Mouse (Mus musculus): ENCODE measurements around the gene Smg1. TPM values are rescaled to one million over a fixed set of nuclear protein-coding genes. Genes with fewer than 3 reads are reported as not detected.
A peak's percentile ranks its signal among the peaks of the same experiment; 100 is the strongest.

Gene Smg1
- polyA plus RNA-seq, 1 experiment from 2014 or later = 17.3 TPM

DNA sequence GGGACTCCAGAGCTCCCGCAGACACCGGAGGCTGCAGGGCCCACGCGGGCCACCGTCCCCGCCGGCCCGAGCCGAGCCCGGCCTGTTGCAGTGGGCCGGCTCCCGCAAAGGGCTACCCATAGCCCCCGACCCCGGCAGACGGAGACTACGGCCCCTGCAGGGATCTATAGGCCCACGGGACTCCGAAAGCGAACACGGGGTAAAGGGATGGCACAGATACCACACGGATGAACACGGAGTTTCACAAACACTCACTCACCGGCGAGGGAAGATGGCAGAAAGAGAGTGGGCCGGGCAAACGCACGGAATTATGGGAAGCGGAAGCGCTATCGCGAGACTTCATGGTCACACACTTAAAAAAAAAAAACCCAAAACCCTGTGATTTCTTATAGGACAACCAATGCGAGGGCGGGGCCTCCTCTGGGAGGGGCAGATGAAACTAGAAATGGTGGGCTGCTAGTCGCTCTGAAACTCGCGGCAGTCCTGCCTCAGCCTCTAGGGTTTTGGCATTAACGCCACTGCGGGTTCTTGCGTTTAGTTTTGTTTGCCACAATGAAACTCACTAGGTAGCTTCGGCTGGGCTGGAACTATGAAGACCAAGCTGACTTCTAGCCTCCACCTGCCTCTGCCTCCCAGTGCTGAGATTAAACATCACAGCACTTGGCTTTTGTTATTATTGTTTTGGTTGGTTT lies 127.4 kb downstream of the Smg1 start, which contains the start of gene Rps15a:
Gene Rps15a (minus strand): TSS at position 312 of the 692 bp plus-strand sequence.
- Histone ChIP-seq H3K9ac (peak within 1 kb of the TSS; percentile 98), H3K36me3 (peaks cover 69% of the 10 kb centered on the region), H3K27me3 (no peaks in the 10 kb centered on the region), H3K9me3 (replicated peaks) (no peaks in the 10 kb centered on the region), H3K4me3 (replicated peaks) (peak within 1 kb of the TSS; percentile 96), H3K27ac (peak within 1 kb of the TSS; percentile 95), H3K4me1 (peaks cover 57% of the 10 kb centered on the region), H3K4me2 (peak within 1 kb of the TSS; percentile 83)
- under 1% methylated on average over 40 of the region's 40 CpGs for WGBS
- peak; percentile 72 for ATAC-seq (replicated peaks; ENCODE audit: low FRiP score)

DNA sequence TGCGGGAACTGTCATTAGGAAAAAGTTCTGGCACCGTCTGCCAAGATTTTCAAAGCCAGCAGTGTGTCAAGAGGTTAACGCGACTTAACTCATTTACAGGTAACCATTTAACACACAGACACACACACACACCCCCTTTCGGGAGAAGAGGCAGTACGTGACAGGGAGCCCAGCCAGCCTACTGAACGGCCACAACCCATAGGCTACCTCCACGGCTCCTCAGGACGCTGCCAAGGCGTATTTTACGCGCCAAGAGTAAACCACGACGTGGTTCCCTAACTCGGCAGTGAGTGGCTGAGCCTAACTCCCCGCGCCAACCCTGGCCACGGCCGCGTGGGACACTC lies 128.0 kb downstream of the Smg1 start:
- Histone ChIP-seq H3K4me1 (peaks cover 58% of the 10 kb centered on the region), H3K36me3 (peaks cover 69% of the 10 kb centered on the region), H3K9ac (peak overlapping the region; percentile 98), H3K4me3 (replicated peaks) (peak overlapping the region; percentile 96), H3K9me3 (replicated peaks) (no peaks in the 10 kb centered on the region), H3K4me2 (peak overlapping the region; percentile 83), H3K27me3 (no peaks in the 10 kb centered on the region), H3K27ac (peak overlapping the region; percentile 95)
- peak; percentile 40; the same call in 1 of the 2 replicates for ATAC-seq (replicated peaks; ENCODE audit: low FRiP score)
- under 1% methylated on average over 20 of the region's 20 CpGs for WGBS

DNA sequence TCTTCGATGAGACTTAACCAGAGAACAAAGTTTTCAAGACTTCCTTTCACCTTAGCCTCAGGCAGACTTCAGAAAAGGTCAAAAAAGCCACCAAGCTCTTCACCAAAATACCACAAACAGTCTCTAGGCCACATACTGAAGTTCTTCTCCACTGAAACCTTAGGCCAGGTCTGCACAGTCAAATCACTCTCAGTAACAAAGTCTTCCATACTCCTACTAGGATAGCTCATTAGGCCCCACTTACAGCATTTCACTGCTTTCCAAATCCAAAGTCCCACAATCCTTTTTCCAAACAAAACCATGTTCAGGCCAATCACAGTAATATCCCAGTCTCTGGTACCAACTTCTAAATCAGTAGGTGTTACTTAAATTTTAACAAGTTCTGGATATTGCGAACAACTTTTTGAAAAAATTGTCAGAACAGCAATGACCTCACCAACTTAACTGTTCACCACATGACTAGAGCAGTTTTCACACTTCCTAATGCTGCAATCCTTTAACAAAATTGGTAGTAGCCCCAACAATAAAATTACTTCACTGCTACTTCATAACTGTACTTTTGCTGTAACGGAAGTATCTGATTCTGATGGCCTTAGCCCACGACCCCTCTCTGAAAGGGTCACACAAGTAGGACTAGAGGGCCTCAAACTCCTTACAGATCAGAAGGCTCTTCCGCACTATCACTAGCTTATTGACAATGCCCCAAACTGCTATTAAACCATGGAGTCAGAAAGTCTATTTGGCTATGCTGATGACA lies 129.8 kb downstream of the Smg1 start:
- peaks cover 69% of the 10 kb centered on the region for H3K36me3 ChIP-seq
- H3K4me2 ChIP-seq = peak overlapping the region; percentile 83
- H3K4me3 ChIP-seq (replicated peaks) = peak overlapping the region; percentile 96
- H3K27me3 ChIP-seq = no peaks in the 10 kb centered on the region
- H3K27ac ChIP-seq = no peak overlapping the region
- 57% methylated on average over 5 of the region's 5 CpGs for WGBS
- peaks cover 51% of the 10 kb centered on the region for H3K4me1 ChIP-seq
- ATAC-seq (replicated peaks; ENCODE audit: low FRiP score) = no peak
- H3K9me3 ChIP-seq (replicated peaks) = no peaks in the 10 kb centered on the region
- peak overlapping the region; percentile 98 for H3K9ac ChIP-seq

DNA sequence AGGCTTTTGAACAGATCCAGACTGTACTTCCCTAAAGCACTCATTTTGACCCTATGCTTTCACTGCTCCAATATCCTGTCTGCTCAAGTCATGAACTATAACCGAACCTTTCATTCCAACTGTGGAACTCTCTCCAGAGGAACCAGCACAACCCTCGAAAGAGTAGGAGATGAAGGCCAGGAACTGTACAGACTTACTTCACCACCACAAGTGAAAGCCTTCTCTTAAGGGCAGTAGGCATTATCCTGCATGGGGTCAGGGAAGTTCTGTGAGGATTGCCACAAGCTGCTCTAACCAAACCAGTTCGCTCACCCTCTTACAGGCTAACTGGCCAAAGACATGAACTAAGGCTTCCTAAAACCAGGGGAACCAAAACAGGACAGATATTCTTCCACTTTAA lies 132.3 kb downstream of the Smg1 start:
- Histone ChIP-seq H3K27me3 (no peaks in the 10 kb centered on the region), H3K4me3 (replicated peaks) (peak overlapping the region; percentile 9; the same call in 1 of the 2 replicates), H3K4me2 (peak overlapping the region; percentile 83), H3K36me3 (peaks cover 86% of the 10 kb centered on the region), H3K9me3 (replicated peaks) (no peaks in the 10 kb centered on the region), H3K9ac (no peak overlapping the region), H3K27ac (no peak overlapping the region), H3K4me1 (peaks cover 41% of the 10 kb centered on the region)
- WGBS = 75% methylated on average over 3 of the region's 3 CpGs
- no peak for ATAC-seq (replicated peaks; ENCODE audit: low FRiP score)

DNA sequence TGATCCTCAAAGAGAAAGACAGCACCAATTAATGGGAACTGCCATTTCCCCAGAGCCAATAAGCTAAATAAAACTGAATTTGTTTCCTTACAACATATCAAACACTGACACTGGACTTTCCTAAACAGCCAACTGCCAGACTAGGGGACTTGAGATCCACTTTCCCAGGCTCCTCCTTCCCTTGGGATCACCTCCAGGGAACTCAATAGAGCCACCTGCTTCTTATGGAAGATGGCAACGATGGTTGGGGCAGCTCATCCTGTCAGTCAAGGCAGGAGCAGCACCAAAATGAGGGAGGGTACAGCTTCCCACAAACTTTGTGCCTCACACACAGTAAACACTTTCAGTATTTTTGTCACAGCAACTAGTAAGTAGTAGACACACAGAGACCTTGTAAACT lies 135.8 kb downstream of the Smg1 start:
- ATAC-seq (replicated peaks; ENCODE audit: low FRiP score) = no peak
- no peak overlapping the region for H3K4me2 ChIP-seq
- H3K9me3 ChIP-seq (replicated peaks) = no peaks in the 10 kb centered on the region
- peaks cover 92% of the 10 kb centered on the region for H3K36me3 ChIP-seq
- H3K27me3 ChIP-seq = no peaks in the 10 kb centered on the region
- 70% methylated on average over 1 of the region's 1 CpGs for WGBS
- no peak overlapping the region for H3K4me3 ChIP-seq (replicated peaks)
- H3K9ac ChIP-seq = no peak overlapping the region
- H3K27ac ChIP-seq = no peak overlapping the region
- H3K4me1 ChIP-seq = peaks cover 19% of the 10 kb centered on the region

DNA sequence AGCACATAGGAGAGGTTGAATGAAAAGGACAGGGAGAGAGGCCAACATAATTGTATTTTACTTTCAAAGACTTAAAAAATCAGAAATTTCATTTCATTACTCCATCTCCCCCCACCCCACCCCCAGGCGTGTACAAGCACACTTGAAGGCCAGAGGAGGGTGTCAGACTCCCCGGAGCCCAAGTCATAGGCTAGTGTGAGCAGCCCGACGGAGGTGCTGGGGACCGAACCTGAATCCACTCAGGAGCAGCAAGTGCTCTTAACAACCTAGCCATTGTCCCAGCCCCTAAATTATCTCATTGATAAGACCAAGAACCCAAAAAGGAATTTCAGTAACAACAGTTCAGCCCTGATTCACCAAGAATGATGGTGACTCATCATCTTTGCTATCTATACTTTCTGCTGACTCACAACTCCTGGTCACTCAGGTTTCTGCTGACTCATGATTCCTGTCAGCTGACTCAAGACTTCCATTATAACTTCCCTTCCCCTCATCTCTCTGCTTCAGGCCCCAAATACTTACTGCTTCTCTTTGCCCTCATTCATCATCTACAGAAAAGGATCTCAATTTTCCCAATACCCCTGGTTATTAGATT lies 138.9 kb downstream of the Smg1 start:
- no peak for ATAC-seq (replicated peaks; ENCODE audit: low FRiP score)
- H3K9me3 ChIP-seq (replicated peaks) = no peaks in the 10 kb centered on the region

DNA sequence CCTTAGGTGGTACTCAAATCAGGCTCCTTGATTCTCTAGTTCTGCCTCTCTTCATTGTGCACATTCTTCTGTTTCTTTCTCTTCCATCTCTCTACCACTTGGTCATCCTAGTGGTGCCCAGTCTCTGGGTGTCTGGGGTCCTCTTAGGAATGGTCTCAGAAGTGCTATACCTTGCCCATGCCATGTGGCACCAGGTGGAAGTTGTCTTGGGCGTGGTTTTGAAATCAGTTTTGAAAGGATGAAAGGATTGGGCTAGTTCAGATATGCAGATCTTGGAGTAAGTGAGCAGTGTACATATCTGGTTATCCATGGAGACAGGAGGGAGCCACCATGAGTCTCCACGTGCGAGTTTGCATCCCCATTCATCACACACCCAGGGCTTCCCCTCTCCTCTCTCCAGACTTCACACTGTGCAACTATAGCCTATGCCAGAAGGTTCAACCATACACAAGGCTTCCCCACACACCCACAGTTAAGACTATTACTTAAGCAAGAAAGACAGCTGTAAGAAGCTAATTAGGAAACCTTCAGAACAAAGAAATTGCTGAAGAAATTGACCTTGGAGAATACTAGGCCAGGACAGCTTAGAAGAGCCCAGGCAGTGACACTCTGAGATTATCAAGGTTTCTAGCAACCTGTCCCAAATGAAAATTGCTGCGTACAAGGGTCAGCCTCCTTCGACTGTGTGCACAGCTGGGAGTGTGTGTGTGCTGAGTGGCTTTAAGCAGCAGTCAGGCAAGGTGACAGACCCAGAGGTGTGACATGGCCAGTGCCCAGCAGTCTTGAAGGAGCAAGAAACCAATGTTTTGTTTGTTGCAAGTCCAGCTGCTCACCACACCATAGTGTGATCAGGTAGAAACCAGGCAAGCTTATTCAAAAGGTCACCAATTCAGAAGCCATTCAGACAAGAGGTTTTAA lies 139.7 kb downstream of the Smg1 start:
- H3K27ac ChIP-seq = peak overlapping the region; percentile 30; the same call in 1 of the 2 replicates
- H3K9ac ChIP-seq = no peak overlapping the region
- H3K4me2 ChIP-seq = no peak overlapping the region
- no peak overlapping the region for H3K4me3 ChIP-seq (replicated peaks)
- no peaks in the 10 kb centered on the region for H3K27me3 ChIP-seq
- H3K36me3 ChIP-seq = peaks cover 53% of the 10 kb centered on the region
- WGBS = 46% methylated on average over 5 of the region's 5 CpGs
- H3K9me3 ChIP-seq (replicated peaks) = no peaks in the 10 kb centered on the region
- peak; percentile 40 for ATAC-seq (replicated peaks; ENCODE audit: low FRiP score)
- H3K4me1 ChIP-seq = no peaks in the 10 kb centered on the region

More for the DNA sequence above, 138.9 kb downstream of the Smg1 start:
- no peaks in the 10 kb centered on the region for H3K27me3 ChIP-seq
- no peaks in the 10 kb centered on the region for H3K4me1 ChIP-seq
- H3K9ac ChIP-seq = no peak overlapping the region
- no peak overlapping the region for H3K4me3 ChIP-seq (replicated peaks)
- H3K27ac ChIP-seq = no peak overlapping the region
- no peak overlapping the region for H3K4me2 ChIP-seq
- 78% methylated on average over 5 of the region's 5 CpGs for WGBS
- H3K36me3 ChIP-seq = peaks cover 61% of the 10 kb centered on the region

DNA sequence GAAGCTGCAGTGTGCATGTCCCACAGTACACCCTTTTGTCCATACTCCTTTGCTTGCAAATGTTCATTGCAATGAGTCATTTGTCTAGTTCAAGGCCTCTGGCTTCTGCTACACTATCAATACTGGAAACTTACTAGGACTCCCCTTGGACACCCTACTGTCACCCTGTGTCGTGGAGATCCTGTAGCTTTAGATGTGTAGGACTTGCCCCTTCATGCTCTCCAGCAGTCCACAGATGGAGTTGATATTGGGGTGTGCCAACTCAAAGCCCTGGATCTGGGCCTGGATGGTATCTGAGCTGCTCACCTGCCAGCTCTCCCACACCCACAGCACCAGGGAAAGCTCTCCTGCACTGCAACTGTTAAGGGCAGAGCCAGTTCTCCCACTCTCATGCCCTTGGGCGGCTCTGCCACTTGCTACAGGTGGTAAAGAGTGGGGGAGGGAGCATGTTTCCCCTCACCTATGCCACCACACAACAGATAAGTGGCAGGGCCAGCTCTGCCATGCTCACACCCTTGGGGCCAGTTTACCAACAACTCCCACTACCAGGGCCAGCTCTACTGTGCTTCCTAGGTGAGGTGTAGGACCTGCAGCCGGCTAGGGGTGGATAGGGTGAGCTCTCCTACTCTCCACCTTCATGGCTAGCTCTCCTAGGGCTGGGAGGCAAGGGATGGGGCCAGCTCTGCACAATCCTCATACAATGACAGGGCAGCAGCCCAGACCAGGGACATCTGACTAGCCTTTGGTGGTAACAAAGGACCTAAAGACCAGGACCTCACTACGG lies 140.6 kb downstream of the Smg1 start:
- Histone ChIP-seq H3K4me3 (replicated peaks) (no peak overlapping the region), H3K4me1 (no peaks in the 10 kb centered on the region), H3K27ac (peak overlapping the region; percentile 30; the same call in 1 of the 2 replicates), H3K9me3 (replicated peaks) (no peaks in the 10 kb centered on the region), H3K36me3 (peaks cover 44% of the 10 kb centered on the region), H3K27me3 (no peaks in the 10 kb centered on the region), H3K9ac (no peak overlapping the region), H3K4me2 (no peak overlapping the region)
- peak; percentile 57 for ATAC-seq (replicated peaks; ENCODE audit: low FRiP score)
- WGBS = 43% methylated on average over 4 of the region's 4 CpGs

DNA sequence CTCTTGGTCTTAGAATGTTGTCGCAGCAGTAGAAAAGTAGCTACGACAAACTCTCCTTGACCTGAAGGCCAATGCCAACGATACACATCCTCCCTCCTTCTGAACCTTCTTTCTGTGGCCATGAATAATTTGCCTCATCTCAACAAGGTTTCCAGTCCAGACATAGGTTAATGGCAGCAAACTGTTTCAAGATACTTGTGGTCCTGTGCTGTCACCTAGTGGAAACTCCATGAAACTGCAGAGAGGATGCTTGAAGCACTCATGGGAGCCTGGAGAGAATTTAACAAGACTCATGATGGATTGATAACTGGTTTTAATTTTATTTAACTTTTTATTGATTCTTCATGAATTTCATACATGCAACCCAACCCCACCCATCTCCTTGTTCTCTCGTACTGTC lies 141.2 kb downstream of the Smg1 start:
- Histone ChIP-seq H3K4me2 (no peak overlapping the region), H3K27ac (0 out of 2 replicates have a peak overlapping the region, but pooled peaks have one; percentile 30), H3K4me1 (no peaks in the 10 kb centered on the region), H3K4me3 (replicated peaks) (no peak overlapping the region), H3K36me3 (peaks cover 38% of the 10 kb centered on the region), H3K9ac (no peak overlapping the region), H3K9me3 (replicated peaks) (no peaks in the 10 kb centered on the region), H3K27me3 (no peaks in the 10 kb centered on the region)
- WGBS = 37% methylated on average over 4 of the region's 4 CpGs
- ATAC-seq (replicated peaks; ENCODE audit: low FRiP score) = no peak; the same call in 1 of the 2 replicates

DNA sequence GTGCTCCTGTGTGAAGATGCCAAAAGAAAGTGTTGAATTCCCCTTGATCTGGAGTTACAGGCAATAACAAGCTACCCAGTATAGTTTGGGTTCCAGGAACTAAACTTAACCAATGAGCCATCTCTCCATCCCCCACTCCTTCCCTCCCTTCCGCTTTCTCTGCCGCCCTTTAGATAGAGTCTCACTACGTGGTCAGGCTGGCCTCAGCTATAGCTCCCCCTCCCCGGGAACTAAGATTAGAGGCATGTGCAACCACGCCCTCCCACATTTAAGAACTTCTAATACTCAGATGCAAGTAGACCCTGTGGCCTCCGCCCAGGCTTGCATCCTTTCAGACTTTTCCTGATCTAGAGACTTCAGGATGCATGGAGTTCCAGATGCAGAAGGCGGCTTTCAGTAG lies 145.9 kb downstream of the Smg1 start:
- H3K9ac ChIP-seq = no peak overlapping the region
- 73% methylated on average over 7 of the region's 7 CpGs for WGBS
- H3K36me3 ChIP-seq = no peaks in the 10 kb centered on the region
- H3K9me3 ChIP-seq (replicated peaks) = no peaks in the 10 kb centered on the region
- H3K27ac ChIP-seq = no peak overlapping the region
- H3K4me3 ChIP-seq (replicated peaks) = no peak overlapping the region
- H3K4me2 ChIP-seq = no peak overlapping the region
- no peaks in the 10 kb centered on the region for H3K4me1 ChIP-seq
- ATAC-seq (replicated peaks; ENCODE audit: low FRiP score) = no peak
- H3K27me3 ChIP-seq = no peaks in the 10 kb centered on the region
